Mouse (Mus musculus): ENCODE measurements around the gene Arhgap35. TPM values are rescaled to one million over a fixed set of nuclear protein-coding genes. Genes with fewer than 3 reads are reported as not detected.

The Arhgap35 gene
- polyA plus RNA-seq, 1 experiment from 2014 or later: 41.2 TPM

- H3K9ac ChIP-seq (replicated peaks; ENCODE audit: low read depth, low read length): no peak overlapping the region
- H3K9me3 ChIP-seq (ENCODE audit: control insufficient read depth, low read length): no peaks in the 10 kb centered on the region
- H3K4me2 ChIP-seq (ENCODE audit: low read length): no peak overlapping the region
- no peak overlapping the region for H3K4me3 ChIP-seq (replicated peaks; ENCODE audit: low read length)
- no peaks in the 10 kb centered on the region for H3K4me1 ChIP-seq (replicated peaks; ENCODE audit: control insufficient read depth, insufficient read depth, low read length)
- no peak for ATAC-seq
- H3K27me3 ChIP-seq (replicated peaks; ENCODE audit: control insufficient read depth, insufficient read depth, low read length): no peaks in the 10 kb centered on the region; the same call in 1 of the 2 replicates
- no peaks in the 10 kb centered on the region for H3K36me3 ChIP-seq (ENCODE audit: control insufficient read depth, insufficient read depth)
- H3K27ac ChIP-seq (ENCODE audit: low read length): no peak overlapping the region
Observed at GRCm38 (mm10) chr7:16488816-16489215, 126.0 kb downstream of the Arhgap35 start.

DNA sequence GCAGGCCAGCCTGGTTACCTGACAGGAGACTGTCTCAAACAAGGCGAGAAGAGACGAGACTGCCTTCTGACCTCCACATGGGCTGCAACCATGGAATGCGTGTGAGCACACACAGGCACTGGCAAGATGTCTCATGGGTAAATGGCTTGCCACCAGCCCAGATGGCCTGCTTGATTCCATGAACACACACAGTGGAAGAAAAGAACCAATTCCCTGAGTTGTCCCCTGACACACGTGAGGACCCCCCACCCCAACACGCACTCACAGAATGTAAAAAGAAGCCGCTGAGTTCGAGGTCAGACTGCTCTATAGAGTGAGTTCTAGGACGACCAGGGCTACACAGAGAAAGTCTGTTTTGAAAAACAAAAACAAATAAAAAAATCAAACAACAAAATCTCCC is 137.2 kb downstream of the Arhgap35 start, which contains the start of gene Npas1:
TSS of gene Npas1 (minus strand) at position 101 of the 400 bp plus-strand sequence.
- no peaks in the 10 kb centered on the region for H3K36me3 ChIP-seq (ENCODE audit: control insufficient read depth, insufficient read depth)
- WGBS: 89% methylated on average over 8 of the region's 8 CpGs
- peak within 1 kb of the TSS; percentile 34 for H3K4me3 ChIP-seq (replicated peaks; ENCODE audit: low read length)
- peak within 1 kb of the TSS; percentile 44 for H3K4me2 ChIP-seq (ENCODE audit: low read length)
- no peak within 1 kb of the TSS for H3K27ac ChIP-seq (ENCODE audit: low read length)
- H3K4me1 ChIP-seq (replicated peaks; ENCODE audit: control insufficient read depth, insufficient read depth, low read length): peaks cover 17% of the 10 kb centered on the region
- no peaks in the 10 kb centered on the region for H3K9me3 ChIP-seq (ENCODE audit: control insufficient read depth, low read length)
- peaks cover 46% of the 10 kb centered on the region for H3K27me3 ChIP-seq (replicated peaks; ENCODE audit: control insufficient read depth, insufficient read depth, low read length)
- H3K9ac ChIP-seq (replicated peaks; ENCODE audit: low read depth, low read length): no peak within 1 kb of the TSS
- no peak for ATAC-seq

DNA sequence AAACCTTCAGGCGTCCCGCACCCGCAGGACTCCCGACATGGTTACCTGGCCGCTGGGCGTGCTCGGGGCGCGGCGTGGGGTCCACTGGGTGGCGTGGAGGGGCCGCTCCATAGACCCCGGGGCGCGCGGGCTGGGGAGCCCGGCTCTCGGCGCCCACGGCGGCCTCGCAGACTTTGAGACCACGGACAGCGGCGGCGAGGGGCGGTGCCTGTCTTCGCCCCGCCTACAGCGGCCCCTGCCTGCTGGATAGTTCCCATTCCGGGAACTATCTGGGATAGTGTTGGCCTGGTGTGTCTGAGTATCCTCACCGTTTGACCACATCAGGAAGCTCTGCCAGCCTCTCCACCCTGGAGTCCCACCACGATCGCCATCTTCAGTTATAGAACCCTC is 138.2 kb downstream of the Arhgap35 start:
- peaks cover 51% of the 10 kb centered on the region for H3K27me3 ChIP-seq (replicated peaks; ENCODE audit: control insufficient read depth, insufficient read depth, low read length)
- no peak for ATAC-seq
- no peaks in the 10 kb centered on the region for H3K36me3 ChIP-seq (ENCODE audit: control insufficient read depth, insufficient read depth)
- H3K9me3 ChIP-seq (ENCODE audit: control insufficient read depth, low read length): no peaks in the 10 kb centered on the region
- H3K9ac ChIP-seq (replicated peaks; ENCODE audit: low read depth, low read length): no peak overlapping the region
- WGBS: 2% methylated on average over 34 of the region's 34 CpGs
- peak overlapping the region; percentile 34 for H3K4me3 ChIP-seq (replicated peaks; ENCODE audit: low read length)
- peaks cover 26% of the 10 kb centered on the region for H3K4me1 ChIP-seq (replicated peaks; ENCODE audit: control insufficient read depth, insufficient read depth, low read length)
- peak overlapping the region; percentile 44 for H3K4me2 ChIP-seq (ENCODE audit: low read length)
- no peak overlapping the region for H3K27ac ChIP-seq (ENCODE audit: low read length)

DNA sequence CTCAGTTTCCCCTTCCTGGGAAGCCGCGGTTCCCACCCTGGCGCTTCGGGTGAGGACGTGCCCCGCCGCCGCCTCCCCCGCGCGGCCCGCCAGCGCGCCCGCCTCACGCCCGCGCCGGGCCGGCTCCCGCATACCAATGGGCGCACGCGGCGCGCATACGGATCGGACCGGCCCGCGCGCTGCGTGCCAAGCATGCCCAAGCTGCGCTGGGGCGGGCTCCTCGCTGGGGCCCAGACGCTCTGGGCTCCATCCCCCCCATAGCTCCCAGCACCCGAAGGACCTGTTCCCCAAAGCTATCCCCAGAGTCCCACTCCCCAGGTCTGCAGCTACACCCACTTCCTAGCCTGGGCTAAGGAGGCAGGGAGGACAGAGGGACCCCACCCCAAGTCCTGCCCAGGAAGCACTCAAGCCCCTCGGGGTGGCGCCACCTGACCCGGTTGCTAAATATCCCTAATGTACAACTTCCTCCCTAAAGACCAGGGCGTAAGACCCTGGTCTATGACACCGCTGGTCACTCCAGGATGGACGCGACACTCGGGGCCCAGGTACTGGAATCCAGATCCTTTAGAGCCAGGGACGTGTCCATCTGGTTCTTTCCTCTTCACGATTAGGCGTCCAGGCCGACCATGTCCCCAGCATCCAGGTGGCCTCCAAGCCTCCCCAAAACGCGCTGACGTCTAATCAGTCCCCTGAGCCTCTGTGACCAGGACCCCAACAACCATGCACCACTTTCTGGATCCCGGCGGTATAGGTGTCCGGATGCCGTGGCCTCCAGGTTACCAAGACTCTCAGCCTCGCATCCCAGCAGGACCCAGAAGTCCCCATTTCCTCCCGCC is 138.8 kb downstream of the Arhgap35 start:
- peaks cover 55% of the 10 kb centered on the region for H3K27me3 ChIP-seq (replicated peaks; ENCODE audit: control insufficient read depth, insufficient read depth, low read length)
- H3K4me1 ChIP-seq (replicated peaks; ENCODE audit: control insufficient read depth, insufficient read depth, low read length): peaks cover 26% of the 10 kb centered on the region
- H3K4me2 ChIP-seq (ENCODE audit: low read length): peak overlapping the region; percentile 44
- no peaks in the 10 kb centered on the region for H3K36me3 ChIP-seq (ENCODE audit: control insufficient read depth, insufficient read depth)
- WGBS: under 1% methylated on average over 56 of the region's 59 CpGs
- H3K4me3 ChIP-seq (replicated peaks; ENCODE audit: low read length): peak overlapping the region; percentile 34
- no peak overlapping the region for H3K27ac ChIP-seq (ENCODE audit: low read length)
- ATAC-seq: no peak
- H3K9me3 ChIP-seq (ENCODE audit: control insufficient read depth, low read length): no peaks in the 10 kb centered on the region
- H3K9ac ChIP-seq (replicated peaks; ENCODE audit: low read depth, low read length): peak overlapping the region; percentile 29; the same call in 1 of the 2 replicates

DNA sequence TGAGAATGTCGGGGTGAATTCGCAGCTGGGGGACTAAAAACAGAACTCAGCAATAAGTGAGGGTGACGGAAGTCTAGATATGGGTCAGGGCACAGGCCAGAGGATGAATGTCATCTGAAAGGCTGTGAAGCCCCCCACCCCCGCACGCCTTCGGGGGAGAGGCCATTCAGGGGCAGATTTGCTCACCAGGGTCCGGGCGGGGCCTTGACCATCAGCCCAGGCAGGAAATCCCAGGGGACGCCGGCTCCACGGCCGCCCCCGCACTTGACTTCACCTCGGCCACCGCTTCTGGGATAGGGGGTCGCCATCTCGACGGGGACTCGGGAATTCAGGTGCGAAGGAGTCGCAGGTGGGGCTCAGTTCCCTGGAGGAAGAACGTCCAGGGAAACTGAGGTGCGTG is 139.5 kb downstream of the Arhgap35 start:
- Histone ChIP-seq H3K4me3 (replicated peaks; ENCODE audit: low read length) (peak overlapping the region; percentile 34), H3K27ac (ENCODE audit: low read length) (no peak overlapping the region), H3K4me1 (replicated peaks; ENCODE audit: control insufficient read depth, insufficient read depth, low read length) (peaks cover 26% of the 10 kb centered on the region), H3K4me2 (ENCODE audit: low read length) (peak overlapping the region; percentile 44), H3K27me3 (replicated peaks; ENCODE audit: control insufficient read depth, insufficient read depth, low read length) (peaks cover 61% of the 10 kb centered on the region), H3K9me3 (ENCODE audit: control insufficient read depth, low read length) (no peaks in the 10 kb centered on the region), H3K9ac (replicated peaks; ENCODE audit: low read depth, low read length) (peak overlapping the region; percentile 29; the same call in 1 of the 2 replicates), H3K36me3 (ENCODE audit: control insufficient read depth, insufficient read depth) (no peaks in the 10 kb centered on the region)
- WGBS: 5% methylated on average over 23 of the region's 23 CpGs
- no peak for ATAC-seq

DNA sequence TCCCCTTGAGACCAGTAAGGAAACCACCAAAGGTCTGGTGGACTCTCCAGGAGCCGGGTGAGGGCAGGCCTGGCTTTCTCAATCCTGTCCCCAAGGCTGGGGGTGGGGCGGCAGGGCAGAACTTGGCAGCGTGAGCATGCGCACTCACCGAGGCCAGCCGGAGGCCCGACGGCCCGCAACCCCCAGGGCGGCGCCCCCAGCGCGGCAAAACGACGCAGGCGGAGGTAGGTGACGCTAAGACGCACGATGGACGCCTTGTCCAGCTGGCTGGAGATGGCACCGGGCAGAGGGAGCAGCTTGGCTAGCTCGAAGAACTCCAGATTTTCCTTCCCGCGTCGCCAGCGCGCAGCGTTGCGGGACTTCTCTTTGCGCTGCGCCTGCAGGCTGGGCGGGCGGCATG is 140.3 kb downstream of the Arhgap35 start:
- peaks cover 68% of the 10 kb centered on the region for H3K27me3 ChIP-seq (replicated peaks; ENCODE audit: control insufficient read depth, insufficient read depth, low read length)
- peak overlapping the region; percentile 23; the same call in 1 of the 2 replicates for H3K4me2 ChIP-seq (ENCODE audit: low read length)

DNA sequence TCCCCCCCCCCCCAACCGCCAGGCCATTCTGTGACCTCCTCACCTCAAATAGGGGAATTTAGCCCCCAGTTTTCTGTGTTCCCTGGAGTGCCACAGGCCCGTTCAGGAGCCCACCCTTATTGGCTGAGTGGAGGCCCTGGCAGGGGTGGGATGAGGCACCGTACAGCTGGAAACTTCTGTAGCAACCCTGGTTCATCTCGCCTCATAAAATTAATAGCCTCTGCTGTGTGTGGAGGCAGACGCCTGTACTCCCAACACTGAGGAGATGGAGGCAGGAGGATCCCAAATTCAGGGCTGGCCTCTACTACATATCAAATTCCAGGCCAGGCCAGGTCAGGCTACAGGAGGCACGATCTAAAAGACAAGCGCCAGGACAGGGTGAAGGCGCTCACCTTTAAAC is 140.9 kb downstream of the Arhgap35 start:
- WGBS: 63% methylated on average over 8 of the region's 8 CpGs
- peaks cover 69% of the 10 kb centered on the region for H3K27me3 ChIP-seq (replicated peaks; ENCODE audit: control insufficient read depth, insufficient read depth, low read length)
- H3K27ac ChIP-seq (ENCODE audit: low read length): no peak overlapping the region
- no peak overlapping the region for H3K4me2 ChIP-seq (ENCODE audit: low read length)
- H3K4me3 ChIP-seq (replicated peaks; ENCODE audit: low read length): no peak overlapping the region
- peaks cover 26% of the 10 kb centered on the region for H3K4me1 ChIP-seq (replicated peaks; ENCODE audit: control insufficient read depth, insufficient read depth, low read length)
- H3K9me3 ChIP-seq (ENCODE audit: control insufficient read depth, low read length): no peaks in the 10 kb centered on the region
- no peak for ATAC-seq
- H3K36me3 ChIP-seq (ENCODE audit: control insufficient read depth, insufficient read depth): no peaks in the 10 kb centered on the region
- H3K9ac ChIP-seq (replicated peaks; ENCODE audit: low read depth, low read length): no peak overlapping the region

More for the DNA sequence above, 140.3 kb downstream of the Arhgap35 start:
- H3K9ac ChIP-seq (replicated peaks; ENCODE audit: low read depth, low read length): no peak overlapping the region
- ATAC-seq: no peak
- H3K9me3 ChIP-seq (ENCODE audit: control insufficient read depth, low read length): no peaks in the 10 kb centered on the region
- H3K4me1 ChIP-seq (replicated peaks; ENCODE audit: control insufficient read depth, insufficient read depth, low read length): peaks cover 26% of the 10 kb centered on the region
- peak overlapping the region; percentile 14 for H3K4me3 ChIP-seq (replicated peaks; ENCODE audit: low read length)
- WGBS: 4% methylated on average over 33 of the region's 33 CpGs
- H3K36me3 ChIP-seq (ENCODE audit: control insufficient read depth, insufficient read depth): no peaks in the 10 kb centered on the region
- no peak overlapping the region for H3K27ac ChIP-seq (ENCODE audit: low read length)

- H3K4me2 ChIP-seq (ENCODE audit: low read length): peak overlapping the region; percentile 38
- no peak overlapping the region for H3K4me3 ChIP-seq (replicated peaks; ENCODE audit: low read length)
- peak; percentile 66 for ATAC-seq
- H3K9me3 ChIP-seq (ENCODE audit: control insufficient read depth, low read length): no peaks in the 10 kb centered on the region
- WGBS: 2% methylated on average over 17 of the region's 17 CpGs
- H3K4me1 ChIP-seq (replicated peaks; ENCODE audit: control insufficient read depth, insufficient read depth, low read length): peaks cover 36% of the 10 kb centered on the region
- peaks cover 67% of the 10 kb centered on the region for H3K27me3 ChIP-seq (replicated peaks; ENCODE audit: control insufficient read depth, insufficient read depth, low read length)
- no peak overlapping the region; the same call in 1 of the 2 replicates for H3K27ac ChIP-seq (ENCODE audit: low read length)
- no peak overlapping the region for H3K9ac ChIP-seq (replicated peaks; ENCODE audit: low read depth, low read length)
- no peaks in the 10 kb centered on the region for H3K36me3 ChIP-seq (ENCODE audit: control insufficient read depth, insufficient read depth)
Observed at GRCm38 (mm10) chr7:16472116-16472709, 142.6 kb downstream of the Arhgap35 start.

- no peak overlapping the region for H3K4me3 ChIP-seq (replicated peaks; ENCODE audit: low read length)
- H3K36me3 ChIP-seq (ENCODE audit: control insufficient read depth, insufficient read depth): no peaks in the 10 kb centered on the region
- peaks cover 34% of the 10 kb centered on the region for H3K4me1 ChIP-seq (replicated peaks; ENCODE audit: control insufficient read depth, insufficient read depth, low read length)
- ATAC-seq: no peak
- H3K4me2 ChIP-seq (ENCODE audit: low read length): no peak overlapping the region
- H3K9me3 ChIP-seq (ENCODE audit: control insufficient read depth, low read length): no peaks in the 10 kb centered on the region
- H3K9ac ChIP-seq (replicated peaks; ENCODE audit: low read depth, low read length): no peak overlapping the region
- H3K27me3 ChIP-seq (replicated peaks; ENCODE audit: control insufficient read depth, insufficient read depth, low read length): peaks cover 62% of the 10 kb centered on the region
- WGBS: 39% methylated on average over 9 of the region's 9 CpGs
- no peak overlapping the region for H3K27ac ChIP-seq (ENCODE audit: low read length)
Observed at GRCm38 (mm10) chr7:16471549-16471948, 143.2 kb downstream of the Arhgap35 start.
